ENCODE assay signal across 8 mouse cellular contexts in the genomic region with DNA sequence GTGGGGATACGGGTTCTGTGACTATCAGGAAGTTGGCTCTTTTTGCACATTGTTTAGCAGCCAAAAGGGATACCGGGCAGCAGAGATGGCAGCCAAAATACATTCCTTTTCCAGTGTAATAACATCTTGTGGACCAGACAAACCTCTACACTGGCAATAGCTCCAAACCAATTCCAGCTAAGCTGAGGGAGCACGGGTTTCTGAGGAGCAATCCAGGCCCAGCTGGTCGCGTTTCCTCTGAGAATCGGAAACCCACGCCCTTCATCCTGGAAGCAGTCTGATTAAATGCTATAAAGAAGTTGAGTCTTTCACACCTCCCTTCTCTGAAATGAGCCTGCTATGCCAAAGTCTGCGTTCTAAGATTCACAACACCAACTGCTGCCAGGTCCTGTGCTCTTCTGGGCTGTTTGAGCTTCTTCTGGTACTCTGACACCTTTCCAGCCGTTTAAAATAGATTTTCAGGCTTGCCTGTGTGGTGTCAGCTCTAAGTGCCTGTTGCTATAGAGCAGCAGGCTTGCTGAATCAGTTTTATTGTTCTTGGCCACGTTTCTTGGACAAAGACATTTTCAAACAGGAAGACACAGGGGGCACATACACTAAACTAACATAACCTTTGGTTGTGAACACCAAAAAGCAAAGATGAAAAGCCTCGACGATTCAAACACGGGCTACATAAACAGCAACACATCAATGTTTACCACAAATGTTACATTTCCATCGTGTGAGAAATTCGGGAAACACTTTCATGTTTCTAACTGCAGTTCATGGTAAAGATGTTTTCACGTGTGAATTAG.
DNase-seq lines count a peak whose midpoint lies in the region; ATAC-seq and TF ChIP-seq lines count a peak whose summit lies in the region.
"Had no signal": no experiment of that assay in that cellular context is flagged by ENCODE, and none has a peak within 500 bp of the region (broad histone marks: within the 10 kb centered on the region; RNA-seq: fewer than 3 reads in every experiment).

No protein-coding gene starts in this region.

- DNase-seq in 3134 (ENCODE audit: extremely low read depth, insufficient read length, low spot score): peak; percentile 53
- peak; percentile 34 for DNase-seq in R1 (ENCODE audit: low read depth, low spot score)
- peak; percentile 20 for DNase-seq in gastrocnemius, postnatal 25 days
- DNase-seq in midbrain, embryonic 11.5 days (ENCODE audit: low spot score, missing footprints): peak; percentile 89
- DNase-seq in natural killer cell, adult 2 months (ENCODE audit: low spot score in 2 of 2): no peak
- DNase-seq in thymus, postnatal 36 days: no peak

- peak overlapping the region; percentile 21; the same call in 1 of the 2 replicates for H3K27ac ChIP-seq in intestine, postnatal 0 days (ENCODE audit: low read depth, low read length)
- 0 out of 2 replicates have a peak overlapping the region, but pooled peaks have one; percentile 2 for H3K27ac ChIP-seq in midbrain, embryonic 11.5 days (ENCODE audit: low read depth, low read length)

- H3K4me2 ChIP-seq in intestine, postnatal 0 days (replicated peaks; ENCODE audit: low read depth): no peak overlapping the region
- H3K4me2 ChIP-seq in midbrain, embryonic 11.5 days: no peak overlapping the region

- no peaks in the 10 kb centered on the region for H3K9me3 ChIP-seq in intestine, postnatal 0 days (ENCODE audit: control insufficient read depth)
- no peaks in the 10 kb centered on the region for H3K9me3 ChIP-seq in midbrain, embryonic 11.5 days (ENCODE audit: control insufficient read depth, low read length)
- H3K9me3 ChIP-seq: megakaryocyte, embryonic 14.5 days had no signal

- no peak for TF ChIP-seq CTCF in intestine, postnatal 0 days (IDR thresholded peaks at IDR 0.05; ENCODE audit: low read depth)

- WGBS in intestine, postnatal 0 days: 21% methylated on average over 16 of the region's 16 CpGs
- 49% methylated on average over 16 of the region's 16 CpGs for whole genome bisulfite sequencing in midbrain, embryonic 11.5 days

- no peaks in the 10 kb centered on the region for H3K27me3 ChIP-seq in intestine, postnatal 0 days (replicated peaks; ENCODE audit: control insufficient read depth, insufficient read depth, low read length)
- H3K27me3 ChIP-seq in midbrain, embryonic 11.5 days (ENCODE audit: control insufficient read depth, insufficient read depth, low read length): no peaks in the 10 kb centered on the region

- no peak for ATAC-seq in intestine, postnatal 0 days
- ATAC-seq in midbrain, embryonic 11.5 days (ENCODE audit: low FRiP score): no peak

- no peaks in the 10 kb centered on the region for H3K4me1 ChIP-seq in intestine, postnatal 0 days (replicated peaks; ENCODE audit: control insufficient read depth, insufficient read depth, low read length)
- H3K4me1 ChIP-seq in midbrain, embryonic 11.5 days (ENCODE audit: control insufficient read depth, insufficient read depth, low read length): peaks cover 14% of the 10 kb centered on the region

- peaks cover 16% of the 10 kb centered on the region for H3K36me3 ChIP-seq in intestine, postnatal 0 days (ENCODE audit: control insufficient read depth, insufficient read depth)
- no peaks in the 10 kb centered on the region for H3K36me3 ChIP-seq in midbrain, embryonic 11.5 days (ENCODE audit: control insufficient read depth, insufficient read depth, low read length)

- no peak overlapping the region for H3K4me3 ChIP-seq in intestine, postnatal 0 days (ENCODE audit: low read depth, low read length)
- no peak overlapping the region for H3K4me3 ChIP-seq in midbrain, embryonic 11.5 days (ENCODE audit: low read depth, low read length)
- H3K4me3 ChIP-seq: megakaryocyte, embryonic 14.5 days had no signal

- no peak overlapping the region for H3K9ac ChIP-seq in intestine, postnatal 0 days (ENCODE audit: low read depth, low read length)
- no peak overlapping the region for H3K9ac ChIP-seq in midbrain, embryonic 11.5 days (ENCODE audit: low read length)

Comparison
In these comparisons a context has a peak if more than half of its experiments do, and no peak if none do; other contexts are left out.
1. DNase-seq: peak in 3134 (single experiment), R1 (single experiment), gastrocnemius, postnatal 25 days (single experiment) and midbrain, embryonic 11.5 days (single experiment); none in natural killer cell, adult 2 months (0 of 2) and thymus, postnatal 36 days (0 of 2).